Mouse (Mus musculus) ovary, postnatal 14 days (tissue): ENCODE results near the gene Olfr92.

Experiments
- DNase-seq: peaks from one replicate; pipeline ENCODE4 v3.0.0; 2022; ENCODE audit warnings: low spot score

Olfr92 gene

GRCm38 (mm10) chr17:37062101-37062641 is 57.7 kb downstream of the Olfr92 start:
- DNase-seq = no peak

GRCm38 (mm10) chr17:37061435-37061834 is 58.5 kb downstream of the Olfr92 start:
- no peak for DNase-seq
